Mouse (Mus musculus) stomach, postnatal 0 days (tissue): ENCODE results near the gene Nol4l. TPM values are rescaled to one million over a fixed set of nuclear protein-coding genes. Genes with fewer than 3 reads are reported as not detected.
A peak's percentile ranks its signal among the peaks of the same experiment; 100 is the strongest.

Source experiments
- ATAC-seq: fragments of 200-750 bp; cut with Nextera tagmentation; 2 replicates; pipeline ENCODE4 v1.8.0; 2017; ENCODE audit not compliant: low FRiP score, low TSS enrichment
- DNase-seq: peaks from one replicate; pipeline ENCODE4 v3.0.0-alpha.2; 2016; ENCODE audit warnings: low spot score
- H3K27ac ChIP-seq: fragments of 300-500 bp; sonication (generic); replicated peaks from 2 replicates; pipeline ENCODE4 v1.5.1; 2014; ENCODE audit warnings: mild to moderate bottlenecking, control low read depth
- H3K27me3 ChIP-seq: fragments of 300-500 bp; sonication (generic); 2 replicates; pipeline ENCODE4 v1.6.1; 2014; ENCODE audit warnings: low read length; ENCODE audit not compliant: control insufficient read depth, insufficient read depth
- H3K36me3 ChIP-seq: fragments of 300-500 bp; sonication (generic); 2 replicates; pipeline ENCODE4 v1.6.1; 2014; ENCODE audit warnings: low read length, mixed read lengths; ENCODE audit not compliant: control insufficient read depth, insufficient read depth
- H3K4me1 ChIP-seq: fragments of 300-500 bp; sonication (generic); replicated peaks from 2 replicates; pipeline ENCODE4 v1.6.1; 2014; ENCODE audit warnings: antibody characterized with exemption; ENCODE audit not compliant: control insufficient read depth, insufficient read depth
- H3K4me2 ChIP-seq: fragments of 300-500 bp; sonication (generic); replicated peaks from 2 replicates; pipeline ENCODE4 v1.6.1; 2014; ENCODE audit warnings: low read depth, mild to moderate bottlenecking, control low read depth, moderate library complexity
- H3K4me3 ChIP-seq: fragments of 300-500 bp; sonication (generic); 2 replicates; pipeline ENCODE4 v1.5.1; 2014; ENCODE audit warnings: low read depth, low read length, control low read depth
- H3K9ac ChIP-seq: fragments of 300-500 bp; sonication (generic); 2 replicates; pipeline ENCODE4 v1.6.1; 2014; ENCODE audit warnings: mild to moderate bottlenecking, low read length, control low read depth, mixed read lengths
- H3K9me3 ChIP-seq: fragments of 300-500 bp; sonication (generic); 2 replicates; pipeline ENCODE4 v1.6.1; 2016; ENCODE audit warnings: low read length; ENCODE audit not compliant: control insufficient read depth
- CTCF ChIP-seq: IDR thresholded peaks from 2 replicates; pipeline ENCODE4 v1.5.1; 2016; ENCODE audit warnings: antibody characterized with exemption, low read depth, mild to moderate bottlenecking, moderate library complexity
- EP300 ChIP-seq: optimal IDR thresholded peaks from 2 replicates; pipeline ENCODE3; 2016; ENCODE audit warnings: antibody characterized with exemption
- WGBS: fragments of 180-500 bp; shearing (Covaris S2); extraction: QIAGEN DNeasy Blood & Tissue Kit; methylation state at CpG from one replicate; pipeline ENCODE4 v1.1.7; 2014; 5-methylcytosine and 5-hydroxymethylcytosine counted together
- polyA plus RNA-seq: library from polyadenylated mRNA; unstranded; fragments of >200 nt; fragmentation: Nextera tagmentation; extraction: Ambion mirVana; gene quantifications from 2 replicates; pipeline ENCODE4 v1.2.1, GENCODE M21; 2015

The Nol4l gene
- polyA plus RNA-seq, 1 experiment from 2014 or later = 4.4 TPM

GRCm38 (mm10) chr2:153469764-153470163 is 60.0 kb downstream of the Nol4l start:
- Histone ChIP-seq H3K27me3 (no peaks in the 10 kb centered on the region), H3K27ac (no peak overlapping the region), H3K9me3 (no peaks in the 10 kb centered on the region), H3K9ac (no peak overlapping the region), H3K4me3 (no peak overlapping the region), H3K36me3 (no peaks in the 10 kb centered on the region), H3K4me1 (no peaks in the 10 kb centered on the region; the same call in 1 of the 2 replicates), H3K4me2 (no peak overlapping the region)
- DNase-seq (no peak), ATAC-seq (peak; percentile 51)
- 54% methylated on average over 4 of the region's 4 CpGs for WGBS
- TF ChIP-seq EP300 (no peak), CTCF (no peak)

DNA sequence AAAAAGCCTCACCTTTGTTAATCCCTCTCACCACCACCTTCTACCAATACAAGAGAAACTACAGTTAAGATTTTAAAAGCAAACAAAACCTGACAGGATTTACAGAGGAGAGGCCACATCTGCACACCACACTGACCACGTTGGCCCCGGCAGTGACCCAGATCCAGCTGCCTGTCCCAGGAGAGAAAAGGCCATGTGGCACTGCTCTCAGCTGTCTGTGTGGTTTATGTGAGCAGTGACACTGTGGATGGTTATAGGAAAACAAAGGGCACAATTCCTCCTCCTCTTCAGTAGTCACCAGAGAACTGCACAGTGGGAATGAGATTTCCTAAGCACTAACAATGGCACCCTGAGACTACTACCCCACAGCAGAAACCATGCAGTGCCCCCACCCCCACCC is 60.5 kb downstream of the Nol4l start:
- H3K36me3 ChIP-seq = no peaks in the 10 kb centered on the region
- H3K9me3 ChIP-seq = no peaks in the 10 kb centered on the region
- TF ChIP-seq EP300 = no peak
- H3K4me1 ChIP-seq = no peaks in the 10 kb centered on the region
- no peak overlapping the region for H3K4me2 ChIP-seq
- no peak overlapping the region for H3K4me3 ChIP-seq
- ATAC-seq (peak; percentile 20; the same call in 1 of the 2 replicates), DNase-seq (no peak)
- no peak overlapping the region for H3K9ac ChIP-seq
- WGBS = 28% methylated on average over 2 of the region's 2 CpGs
- no peaks in the 10 kb centered on the region for H3K27me3 ChIP-seq
- no peak overlapping the region for H3K27ac ChIP-seq

DNA sequence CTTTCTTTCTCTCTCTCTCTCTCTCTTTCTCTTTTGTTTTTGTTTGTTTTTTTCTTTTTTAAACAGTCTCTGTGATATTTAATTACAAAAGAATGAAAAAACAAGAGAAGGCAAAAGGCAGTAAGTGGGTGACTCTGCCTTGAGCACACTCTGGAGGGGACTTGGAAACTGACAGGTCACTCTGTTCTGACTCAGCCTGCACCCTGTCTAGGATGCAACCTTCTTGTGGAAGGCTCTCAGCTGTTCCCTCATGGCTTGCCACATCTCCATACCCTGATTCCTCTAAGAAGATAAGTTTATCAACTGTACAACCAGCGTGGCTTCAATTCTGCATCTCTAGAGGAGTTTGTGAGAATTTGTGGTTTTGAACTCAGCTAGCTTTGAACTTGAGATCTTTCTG is 62.4 kb downstream of the Nol4l start:
- no peaks in the 10 kb centered on the region for H3K4me1 ChIP-seq
- H3K36me3 ChIP-seq = no peaks in the 10 kb centered on the region
- no peak for TF ChIP-seq EP300
- no peak for TF ChIP-seq CTCF
- ATAC-seq (no peak), DNase-seq (no peak)
- H3K4me2 ChIP-seq = no peak overlapping the region
- H3K9ac ChIP-seq = no peak overlapping the region
- H3K27ac ChIP-seq = no peak overlapping the region
- no peaks in the 10 kb centered on the region for H3K9me3 ChIP-seq
- no peak overlapping the region for H3K4me3 ChIP-seq
- no peaks in the 10 kb centered on the region for H3K27me3 ChIP-seq
- 82% methylated on average over 1 of the region's 1 CpGs for WGBS

- H3K4me3 ChIP-seq = no peak overlapping the region
- WGBS = 76% methylated on average over 3 of the region's 3 CpGs
- H3K36me3 ChIP-seq = no peaks in the 10 kb centered on the region
- H3K27ac ChIP-seq = no peak overlapping the region
- no peak overlapping the region for H3K4me2 ChIP-seq
- ATAC-seq = no peak
- H3K27me3 ChIP-seq = no peaks in the 10 kb centered on the region
- H3K9ac ChIP-seq = no peak overlapping the region
- no peaks in the 10 kb centered on the region for H3K9me3 ChIP-seq
- DNase-seq = no peak
- H3K4me1 ChIP-seq = peaks cover 2% of the 10 kb centered on the region; the same call in 1 of the 2 replicates
- TF ChIP-seq EP300 (no peak), CTCF (peak; percentile 59)
Measured at GRCm38 (mm10) chr2:153463257-153463656, 66.5 kb downstream of the Nol4l start.

GRCm38 (mm10) chr2:153458022-153458441 is 71.7 kb downstream of the Nol4l start:
- Histone ChIP-seq H3K4me3 (no peak overlapping the region), H3K4me2 (no peak overlapping the region), H3K27ac (peak overlapping the region; percentile 58), H3K36me3 (no peaks in the 10 kb centered on the region), H3K27me3 (no peaks in the 10 kb centered on the region), H3K9ac (no peak overlapping the region), H3K9me3 (no peaks in the 10 kb centered on the region), H3K4me1 (peaks cover 2% of the 10 kb centered on the region; the same call in 1 of the 2 replicates)
- 40% methylated on average over 3 of the region's 3 CpGs for whole genome bisulfite sequencing
- TF ChIP-seq EP300 = no peak
- TF ChIP-seq CTCF = no peak
- DNase-seq (no peak), ATAC-seq (0 out of 2 replicates have a peak, but pooled peaks have one; percentile 27)

- no peak for DNase-seq
- Histone ChIP-seq H3K36me3 (no peaks in the 10 kb centered on the region), H3K4me2 (no peak overlapping the region), H3K27ac (peak overlapping the region; percentile 24; the same call in 1 of the 2 replicates), H3K27me3 (no peaks in the 10 kb centered on the region), H3K4me3 (no peak overlapping the region), H3K9ac (no peak overlapping the region), H3K4me1 (peaks cover 2% of the 10 kb centered on the region; the same call in 1 of the 2 replicates), H3K9me3 (no peaks in the 10 kb centered on the region)
- ATAC-seq = no peak
- WGBS = 43% methylated on average over 4 of the region's 4 CpGs
- TF ChIP-seq CTCF = no peak
Measured at GRCm38 (mm10) chr2:153457467-153457866, 72.3 kb downstream of the Nol4l start.
